In the genomic region with DNA sequence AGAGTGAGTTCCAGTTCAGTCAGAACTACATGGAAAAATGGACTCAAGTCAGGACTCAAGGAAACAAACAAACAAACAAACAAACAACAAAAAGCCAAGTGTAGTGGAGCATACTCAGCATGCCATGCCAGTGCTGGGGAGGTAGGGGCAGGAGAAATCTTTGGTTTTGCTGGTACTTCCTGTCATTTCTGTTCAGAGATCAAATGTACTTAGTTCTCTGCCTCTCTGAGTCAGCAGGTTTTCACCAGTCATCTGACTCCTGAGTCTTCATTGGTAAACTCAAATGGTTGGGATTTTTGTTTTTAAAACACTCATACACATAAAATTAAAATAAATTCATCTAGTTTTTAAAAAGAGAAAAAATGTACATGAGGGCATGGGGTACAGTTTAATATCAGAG, we compare ENCODE assay signal across 27 mouse cellular contexts. TPM values are rescaled to one million over a fixed set of nuclear protein-coding genes. Genes with fewer than 3 reads are reported as not detected.
DNase-seq lines count a peak whose midpoint lies in the region; ATAC-seq and TF ChIP-seq lines count a peak whose summit lies in the region.
"Had no signal": no experiment of that assay in that cellular context is flagged by ENCODE, and none has a peak within 500 bp of the region (broad histone marks: within the 10 kb centered on the region; RNA-seq: fewer than 3 reads in every experiment).

No protein-coding gene starts in this region.

- 0 out of 2 replicates have a peak overlapping the region, but pooled peaks have one; percentile 15 for H3K27ac ChIP-seq in heart, postnatal 0 days (ENCODE audit: low read depth)
- H3K27ac ChIP-seq in heart, adult 2 months = no peak overlapping the region
- H3K27ac ChIP-seq in hindbrain, embryonic 11.5 days (ENCODE audit: low read depth, low read length) = no peak overlapping the region
- H3K27ac ChIP-seq: embryonic facial prominence, embryonic 15.5 days; forebrain, embryonic 12.5 days; heart, embryonic 15.5 days; hindbrain, embryonic 10.5 days; kidney, embryonic 15.5 days; limb, embryonic 13.5 days; liver, embryonic 15.5 days had no signal

- H3K79me2 ChIP-seq in heart, adult 2 months (replicated peaks; ENCODE audit: control insufficient read depth, insufficient read depth, low read length) = peaks cover 5% of the 10 kb centered on the region

- H3K36me3 ChIP-seq in heart, postnatal 0 days (replicated peaks; ENCODE audit: control insufficient read depth, insufficient read depth, low read length) = no peaks in the 10 kb centered on the region
- H3K36me3 ChIP-seq in heart, adult 2 months (ENCODE audit: control insufficient read depth, insufficient read depth, low read length) = peaks cover 13% of the 10 kb centered on the region
- no peaks in the 10 kb centered on the region for H3K36me3 ChIP-seq in hindbrain, embryonic 11.5 days (ENCODE audit: control insufficient read depth, insufficient read depth, low read length)
- H3K36me3 ChIP-seq: embryonic facial prominence, embryonic 15.5 days; forebrain, embryonic 12.5 days; heart, embryonic 15.5 days; hindbrain, embryonic 10.5 days; kidney, embryonic 15.5 days; limb, embryonic 13.5 days; liver, embryonic 15.5 days had no signal

- no peaks in the 10 kb centered on the region for H3K9me3 ChIP-seq in heart, postnatal 0 days (replicated peaks; ENCODE audit: control insufficient read depth, low read length)
- H3K9me3 ChIP-seq in hindbrain, embryonic 11.5 days (ENCODE audit: control insufficient read depth, low read length) = no peaks in the 10 kb centered on the region
- H3K9me3 ChIP-seq: embryonic facial prominence, embryonic 15.5 days; forebrain, embryonic 12.5 days; heart, embryonic 15.5 days; hindbrain, embryonic 10.5 days; kidney, embryonic 15.5 days; limb, embryonic 13.5 days; liver, embryonic 15.5 days had no signal

- H3K4me1 ChIP-seq in heart, postnatal 0 days (ENCODE audit: control insufficient read depth, insufficient read depth) = peaks cover 8% of the 10 kb centered on the region
- H3K4me1 ChIP-seq in heart, adult 2 months (ENCODE audit: control insufficient read depth, insufficient read depth, low read length) = peaks cover 4% of the 10 kb centered on the region
- H3K4me1 ChIP-seq in hindbrain, embryonic 11.5 days (replicated peaks; ENCODE audit: control insufficient read depth, insufficient read depth, low read length) = no peaks in the 10 kb centered on the region
- H3K4me1 ChIP-seq: embryonic facial prominence, embryonic 15.5 days; forebrain, embryonic 12.5 days; hindbrain, embryonic 10.5 days had no signal

- H3K4me2 ChIP-seq in heart, postnatal 0 days (ENCODE audit: low read depth, low read length) = no peak overlapping the region
- no peak overlapping the region for H3K4me2 ChIP-seq in hindbrain, embryonic 11.5 days (replicated peaks; ENCODE audit: low read depth, low read length)
- H3K4me2 ChIP-seq: embryonic facial prominence, embryonic 15.5 days; forebrain, embryonic 12.5 days; heart, embryonic 15.5 days; kidney, embryonic 15.5 days; limb, embryonic 13.5 days; liver, embryonic 15.5 days had no signal

- TF ChIP-seq POLR2A in heart, adult 2 months (IDR thresholded peaks at IDR 0.05; ENCODE audit: insufficient read depth, low read depth, low read length) = no peak

- no peak for DNase-seq in heart, postnatal 0 days (ENCODE audit: low spot score)
- DNase-seq in heart, adult 2 months = no peak
- peak; percentile 17 for DNase-seq in thymus, postnatal 14 days
- DNase-seq in thymus, postnatal 4 days = no peak
- DNase-seq in lung, postnatal 4 days = no peak
- DNase-seq in right cerebral cortex, postnatal 4 days = no peak
- no peak for DNase-seq in hindbrain, embryonic 11.5 days (ENCODE audit: low spot score)
- DNase-seq: adrenal gland, postnatal 25 days; cerebellum, adult 11-12 months; cerebellum, postnatal 14 days; heart, adult 18-20 months; layer of hippocampus, postnatal 36 days; thymus, postnatal 36 days had no signal

- H3K9ac ChIP-seq in heart, postnatal 0 days (replicated peaks; ENCODE audit: low read depth, low read length) = no peak overlapping the region
- no peak overlapping the region for H3K9ac ChIP-seq in heart, adult 2 months (ENCODE audit: low read depth, low read length)
- no peak overlapping the region for H3K9ac ChIP-seq in hindbrain, embryonic 11.5 days (ENCODE audit: low read depth, low read length)
- H3K9ac ChIP-seq: embryonic facial prominence, embryonic 15.5 days; forebrain, embryonic 12.5 days; heart, embryonic 15.5 days; kidney, embryonic 15.5 days; limb, embryonic 13.5 days; liver, embryonic 15.5 days had no signal

- H3K4me3 ChIP-seq in heart, postnatal 0 days (ENCODE audit: low read depth, low read length) = no peak overlapping the region
- no peak overlapping the region for H3K4me3 ChIP-seq in heart, adult 2 months
- no peak overlapping the region for H3K4me3 ChIP-seq in hindbrain, embryonic 11.5 days (ENCODE audit: low read depth, low read length)
- H3K4me3 ChIP-seq: embryonic facial prominence, embryonic 15.5 days; forebrain, embryonic 12.5 days; heart, embryonic 15.5 days; hindbrain, embryonic 10.5 days; kidney, embryonic 15.5 days; limb, embryonic 13.5 days; liver, embryonic 15.5 days had no signal

- no peak for TF ChIP-seq CTCF in heart, postnatal 0 days (IDR thresholded peaks at IDR 0.05; ENCODE audit: low read depth)
- no peak for TF ChIP-seq CTCF in heart, adult 2 months (IDR thresholded peaks at IDR 0.05)

- H3K27me3 ChIP-seq in heart, postnatal 0 days (ENCODE audit: control insufficient read depth, insufficient read depth, low read length) = no peaks in the 10 kb centered on the region
- H3K27me3 ChIP-seq in heart, adult 2 months (ENCODE audit: control insufficient read depth, insufficient read depth, low read length) = no peaks in the 10 kb centered on the region
- no peaks in the 10 kb centered on the region for H3K27me3 ChIP-seq in hindbrain, embryonic 11.5 days (ENCODE audit: control insufficient read depth, insufficient read depth, low read length)
- H3K27me3 ChIP-seq: embryonic facial prominence, embryonic 15.5 days; forebrain, embryonic 12.5 days; heart, embryonic 15.5 days; kidney, embryonic 15.5 days; limb, embryonic 13.5 days; liver, embryonic 15.5 days had no signal

- intact Hi-C loops in heart, adult 2 months (cut with DNase I) = no loop called here

- TF ChIP-seq EP300 in heart, postnatal 0 days (IDR thresholded peaks at IDR 0.05; ENCODE audit: low read depth) = no peak
- no peak for TF ChIP-seq EP300 in heart, adult 2 months (IDR thresholded peaks at IDR 0.05; ENCODE audit: insufficient read depth, low read depth, low read length)

- ATAC-seq in heart, postnatal 0 days (ENCODE audit: insufficient read depth, low read depth) = no peak
- ATAC-seq in common myeloid progenitor, adult 5-6 weeks (replicated peaks; ENCODE audit: low read depth, poor library complexity, severe bottlenecking) = peak; percentile 50; the same call in 1 of the 2 replicates
- ATAC-seq in hindbrain, embryonic 11.5 days (ENCODE audit: low FRiP score) = no peak

RNA-seq across cellular contexts. Expression of gene Ubxn7, which starts 13.5 kb away (rescaled TPM):
- total RNA-seq in heart, postnatal 0 days (2014; rRNA removed; ENCODE audit: low replicate concordance) = 7.3 and 11.4 TPM in 2 replicates
- polyA plus RNA-seq in heart, postnatal 0 days (2015; fragmentation: Nextera tagmentation; extraction: Ambion mirVana) = 11.5 and 12.0 TPM in 2 replicates
- total RNA-seq in heart, adult 2 months (2021) = 10 to 100 TPM; 23.6 to 26.8 TPM
- 4.8 and 8.3 TPM in 2 replicates for polyA plus RNA-seq in heart, adult 2 months (2012; rRNA removed)
- 33.5 and 47.5 TPM in 2 replicates for total RNA-seq in common myeloid progenitor, adult 5-6 weeks (2017)
- polyA plus RNA-seq in hindbrain, embryonic 11.5 days (2014; fragmentation: Nextera tagmentation; extraction: Ambion mirVana) = 24.9 and 40.5 TPM in 2 replicates

RNA-seq across cellular contexts. Expression of gene Tm4sf19, which starts 54.8 kb away (rescaled TPM):
- total RNA-seq in heart, postnatal 0 days (2014; rRNA removed; ENCODE audit: low replicate concordance) = not detected in 2 replicates
- not detected in 2 replicates for polyA plus RNA-seq in heart, postnatal 0 days (2015; fragmentation: Nextera tagmentation; extraction: Ambion mirVana)
- total RNA-seq in heart, adult 2 months (2021) = not detected
- polyA plus RNA-seq in heart, adult 2 months (2012; rRNA removed) = 0.12 TPM in 2 replicates
- not detected in 2 replicates for total RNA-seq in common myeloid progenitor, adult 5-6 weeks (2017)
- polyA plus RNA-seq in hindbrain, embryonic 11.5 days (2014; fragmentation: Nextera tagmentation; extraction: Ambion mirVana) = not detected in 2 replicates
- total RNA-seq: adrenal gland, postnatal 25 days; gastrocnemius, adult 8-10 months; heart, adult 18-20 months; layer of hippocampus, adult 18-20 months; left cerebral cortex, postnatal 14 days; midbrain, postnatal 0 days had no signal
- polyA plus RNA-seq: forebrain, embryonic 12.5 days; heart, embryonic 15.5 days; hindbrain, embryonic 10.5 days; kidney, embryonic 15.5 days; limb, embryonic 13.5 days; liver, embryonic 15.5 days; lung, embryonic 16.5 days; midbrain, postnatal 0 days; neural tube, embryonic 11.5 days had no signal
